Mouse (Mus musculus): ENCODE results near the gene Mrc1.
"Not testable (repeated sequence)": the region's sequence is repeated elsewhere in the genome, so short reads cannot be mapped to it uniquely, and the experiment has no call there.

Gene Mrc1

DNA sequence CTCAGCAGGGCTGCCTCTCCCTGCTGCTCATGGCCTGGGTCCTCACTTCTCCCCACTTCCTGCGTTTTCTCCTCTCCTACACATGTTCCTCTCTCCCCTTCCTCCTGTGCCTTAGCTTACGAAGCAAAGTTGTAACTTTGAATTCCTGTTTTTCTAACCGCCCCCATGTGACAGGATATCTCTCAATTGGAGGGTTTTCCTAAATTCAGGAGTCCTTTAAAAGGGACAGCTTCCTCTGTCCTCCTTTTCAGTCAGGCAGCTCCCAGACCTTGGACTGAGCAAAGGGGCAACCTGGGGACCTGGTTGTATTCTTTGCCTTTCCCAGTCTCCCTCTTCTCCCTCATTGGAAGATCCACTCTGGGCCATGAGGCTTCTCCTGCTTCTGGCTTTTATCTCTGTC lies at the start of gene Mrc1:
Gene Mrc1, plus strand, starts transcription at position 244 of the 400 bp plus-strand sequence.
- DNase-seq (ENCODE audit: low read depth, low spot score), result no peak

DNA sequence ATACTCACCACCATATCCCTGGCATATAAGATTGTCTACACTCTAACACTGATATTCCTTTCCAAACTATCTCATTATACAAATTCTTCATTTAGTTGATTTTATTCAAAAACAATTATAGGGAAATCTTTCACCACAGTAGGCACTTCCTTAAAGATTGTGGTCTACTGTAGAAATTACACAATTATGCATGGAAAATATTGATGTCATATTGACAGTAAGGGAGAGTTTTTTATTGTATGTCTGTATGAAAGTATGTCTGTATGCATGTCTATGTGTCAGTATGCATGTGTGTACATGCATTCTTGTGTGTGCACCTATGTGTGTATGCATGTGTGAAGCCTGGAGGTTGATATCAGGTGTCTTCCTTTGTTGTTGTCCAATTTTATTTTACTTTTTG lies 44.8 kb upstream of the Mrc1 start:
- no peak for DNase-seq (ENCODE audit: low read depth, low spot score)

DNA sequence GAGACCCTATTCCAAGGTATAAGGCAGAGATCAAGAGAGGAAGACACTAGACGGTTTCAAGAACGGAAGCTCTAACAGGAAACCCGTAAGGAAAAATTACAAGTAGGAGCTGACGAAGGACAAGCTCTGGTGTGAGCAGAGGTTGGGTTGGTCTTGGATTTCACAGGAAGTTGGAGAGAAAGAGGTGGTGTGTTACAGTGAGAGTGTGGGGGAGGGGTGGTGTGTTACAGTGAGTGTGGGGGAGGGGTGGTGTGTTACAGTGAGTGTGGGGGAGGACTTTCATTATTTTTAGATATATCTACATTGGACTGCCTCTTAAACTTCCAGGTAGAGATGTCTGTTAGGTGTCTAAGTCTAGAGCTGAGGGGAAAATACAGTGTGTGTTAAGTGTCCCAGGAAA lies 38.5 kb upstream of the Mrc1 start:
- DNase-seq (ENCODE audit: low read depth, low spot score), result no peak

DNA sequence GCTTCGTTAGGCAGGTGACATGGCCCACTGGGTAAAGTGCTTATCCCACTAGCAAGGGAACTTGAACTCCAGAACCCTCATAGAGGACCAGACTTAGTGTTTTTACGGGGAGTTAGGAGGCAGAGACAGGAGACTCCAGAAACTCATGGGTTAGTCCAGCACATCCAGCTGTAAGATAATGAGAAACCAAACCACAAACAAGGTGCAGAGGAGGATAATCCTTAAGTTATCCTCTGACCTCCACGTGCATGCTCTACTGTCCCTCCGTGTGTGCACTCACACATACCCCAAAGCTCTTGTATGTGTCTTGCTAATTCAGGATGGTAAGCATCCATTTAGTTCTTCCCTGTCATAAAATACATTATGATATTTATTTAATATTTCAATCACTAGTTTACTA lies 37.6 kb upstream of the Mrc1 start:
- DNase-seq (ENCODE audit: low read depth, low spot score), result no peak

DNA sequence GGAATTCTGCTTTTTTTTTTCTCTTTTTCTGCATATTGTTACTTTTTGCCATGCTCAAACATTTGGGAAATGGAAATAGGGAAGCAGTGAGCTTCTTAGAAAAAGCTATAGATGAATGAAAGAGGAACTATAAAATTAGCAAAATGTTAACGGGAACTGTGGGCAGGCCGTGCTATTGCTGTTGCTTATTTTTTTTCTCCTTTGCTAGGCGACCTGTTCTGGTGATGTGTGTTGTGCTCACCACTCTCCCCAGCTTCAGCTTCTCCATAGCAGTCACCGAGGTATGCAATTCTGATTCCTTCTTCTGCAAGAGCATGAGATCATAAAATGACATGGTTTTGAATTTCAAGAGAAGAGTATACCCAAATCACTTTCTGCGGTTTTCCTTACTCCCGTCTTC lies 37.1 kb upstream of the Mrc1 start:
- no peak for DNase-seq (ENCODE audit: low read depth, low spot score)

DNA sequence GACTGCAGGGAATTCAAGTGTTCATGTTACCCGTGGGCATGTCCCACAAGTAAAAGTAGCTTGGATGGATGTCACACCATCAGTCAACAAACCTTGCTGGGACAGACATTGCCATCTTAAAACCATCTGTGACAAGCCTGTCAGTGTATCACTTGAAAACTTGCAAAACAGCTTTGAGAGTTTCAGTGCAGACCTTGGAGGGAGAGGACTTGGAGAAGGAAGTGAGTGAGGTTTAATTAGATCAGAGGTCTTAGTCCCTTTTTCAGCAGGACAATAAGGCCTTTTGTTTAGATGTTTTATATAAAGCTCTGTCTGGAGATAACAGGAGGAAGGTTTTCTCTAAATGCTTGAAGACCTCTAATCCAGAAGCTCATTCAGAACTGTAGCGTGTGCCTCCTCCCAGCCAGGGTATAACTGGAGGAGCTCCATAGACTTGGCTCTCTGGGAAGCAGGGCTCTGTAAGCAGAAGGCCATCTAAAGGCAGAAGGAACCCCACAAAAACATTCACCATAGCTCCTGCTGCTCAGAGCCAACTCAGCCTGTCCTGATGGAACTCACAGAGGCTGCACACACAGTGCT lies 30.8 kb upstream of the Mrc1 start:
- not testable (repeated sequence) for DNase-seq (ENCODE audit: low read depth, low spot score)

DNA sequence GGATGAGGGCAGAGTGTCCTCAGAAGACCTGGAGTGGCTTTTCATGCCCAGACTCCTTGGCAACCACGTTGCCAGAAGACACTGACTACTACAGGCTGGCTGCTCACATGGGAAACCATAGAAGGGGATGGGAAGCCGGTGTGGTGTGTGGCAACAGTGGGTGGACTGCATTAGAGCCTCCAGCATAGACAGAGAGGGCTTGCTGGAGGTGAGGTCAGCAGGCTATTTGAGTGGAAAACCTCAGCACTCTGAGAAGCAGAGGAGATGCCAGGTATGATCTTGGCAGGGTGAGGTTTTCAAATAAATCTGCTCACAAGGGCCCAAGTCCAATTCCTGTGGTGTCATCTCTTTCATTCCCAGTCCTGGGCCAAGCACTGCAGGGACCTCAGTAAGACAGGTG lies 29.6 kb upstream of the Mrc1 start:
- DNase-seq (ENCODE audit: low read depth, low spot score), result no peak

DNA sequence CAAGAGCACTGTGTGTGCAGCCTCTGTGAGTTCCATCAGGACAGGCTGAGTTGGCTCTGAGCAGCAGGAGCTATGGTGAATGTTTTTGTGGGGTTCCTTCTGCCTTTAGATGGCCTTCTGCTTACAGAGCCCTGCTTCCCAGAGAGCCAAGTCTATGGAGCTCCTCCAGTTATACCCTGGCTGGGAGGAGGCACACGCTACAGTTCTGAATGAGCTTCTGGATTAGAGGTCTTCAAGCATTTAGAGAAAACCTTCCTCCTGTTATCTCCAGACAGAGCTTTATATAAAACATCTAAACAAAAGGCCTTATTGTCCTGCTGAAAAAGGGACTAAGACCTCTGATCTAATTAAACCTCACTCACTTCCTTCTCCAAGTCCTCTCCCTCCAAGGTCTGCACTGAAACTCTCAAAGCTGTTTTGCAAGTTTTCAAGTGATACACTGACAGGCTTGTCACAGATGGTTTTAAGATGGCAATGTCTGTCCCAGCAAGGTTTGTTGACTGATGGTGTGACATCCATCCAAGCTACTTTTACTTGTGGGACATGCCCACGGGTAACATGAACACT lies 28.2 kb upstream of the Mrc1 start:
- DNase-seq (ENCODE audit: low read depth, low spot score), result not testable (repeated sequence)

DNA sequence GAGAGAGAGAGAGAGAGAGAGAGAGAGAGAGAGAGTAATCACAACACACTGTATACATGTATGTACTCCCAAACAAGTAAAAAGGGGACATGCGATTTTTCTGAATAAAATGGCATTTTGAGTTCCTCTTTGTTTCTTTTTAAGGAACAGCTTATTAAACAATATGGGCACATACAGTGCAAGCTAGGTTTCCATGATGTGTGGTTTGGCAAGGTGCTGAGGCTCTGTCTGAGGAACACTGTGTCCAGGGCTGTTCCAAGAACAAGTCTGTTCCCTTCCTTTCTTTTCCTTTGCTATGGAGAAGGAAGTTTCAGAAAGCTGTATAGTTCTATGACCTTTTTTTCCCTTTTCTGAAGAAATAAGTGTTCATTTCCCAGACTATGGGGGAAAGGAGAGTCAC lies 24.9 kb upstream of the Mrc1 start:
- DNase-seq (ENCODE audit: low read depth, low spot score), result no peak

DNA sequence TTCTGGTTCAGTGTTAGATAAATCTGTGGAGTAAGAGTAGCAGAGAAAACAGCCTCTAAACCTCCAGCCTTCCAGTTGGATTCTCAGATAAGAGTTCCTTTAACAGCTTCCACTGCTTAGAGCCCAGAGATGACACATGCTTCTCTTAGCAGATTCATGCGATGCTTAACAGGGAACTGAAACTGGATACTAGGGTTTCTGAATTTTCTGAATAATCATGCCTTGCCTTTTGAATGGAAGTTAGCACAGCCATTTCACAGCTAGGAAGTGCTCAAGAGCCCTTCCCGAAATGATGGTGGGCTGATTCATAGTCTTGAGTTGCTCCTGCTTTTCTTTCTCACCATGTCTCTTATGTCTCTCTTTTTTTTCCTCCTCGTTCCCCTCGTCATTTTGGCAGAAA lies 22.4 kb upstream of the Mrc1 start:
- DNase-seq (ENCODE audit: low read depth, low spot score), result no peak

DNA sequence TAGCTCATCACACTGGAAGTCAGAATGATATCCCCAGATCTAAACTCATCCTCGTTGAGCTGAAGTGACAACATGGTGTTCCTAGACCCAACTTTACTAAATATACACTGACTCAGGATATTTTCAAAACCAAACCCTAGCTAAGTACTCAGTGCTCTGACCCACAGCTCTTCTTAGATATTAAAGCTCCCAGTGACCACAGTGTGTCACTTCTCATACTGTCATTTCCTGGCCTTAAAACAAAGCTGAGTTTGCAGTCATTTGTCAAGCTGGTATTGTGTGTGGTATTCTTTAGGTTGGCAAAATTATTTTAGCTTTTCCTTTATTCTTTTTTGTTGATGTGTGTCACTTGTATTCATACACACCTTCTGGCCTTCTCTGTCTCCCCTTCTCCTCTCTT lies 18.5 kb upstream of the Mrc1 start:
- DNase-seq (ENCODE audit: low read depth, low spot score), result no peak

DNA sequence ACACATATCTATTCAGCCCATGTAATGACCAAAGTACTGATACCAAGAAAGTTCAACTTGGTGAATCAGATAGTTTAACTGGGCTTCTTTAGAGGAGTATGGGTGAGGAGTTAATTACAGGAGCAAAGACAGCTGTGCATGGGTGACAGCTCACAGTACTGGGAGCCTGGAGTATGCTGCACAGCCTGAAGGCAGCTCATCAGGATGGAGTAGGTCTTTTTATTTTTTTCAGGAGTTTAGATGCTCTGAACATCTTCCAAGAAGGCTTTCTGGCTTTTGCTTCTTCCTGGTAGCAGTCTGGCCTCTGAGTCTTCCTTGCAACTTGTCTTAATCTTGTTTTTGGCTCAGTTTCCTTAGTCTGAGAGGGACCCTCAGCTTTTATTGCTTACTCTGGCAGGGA lies 17.6 kb upstream of the Mrc1 start:
- no peak for DNase-seq (ENCODE audit: low read depth, low spot score)

DNA sequence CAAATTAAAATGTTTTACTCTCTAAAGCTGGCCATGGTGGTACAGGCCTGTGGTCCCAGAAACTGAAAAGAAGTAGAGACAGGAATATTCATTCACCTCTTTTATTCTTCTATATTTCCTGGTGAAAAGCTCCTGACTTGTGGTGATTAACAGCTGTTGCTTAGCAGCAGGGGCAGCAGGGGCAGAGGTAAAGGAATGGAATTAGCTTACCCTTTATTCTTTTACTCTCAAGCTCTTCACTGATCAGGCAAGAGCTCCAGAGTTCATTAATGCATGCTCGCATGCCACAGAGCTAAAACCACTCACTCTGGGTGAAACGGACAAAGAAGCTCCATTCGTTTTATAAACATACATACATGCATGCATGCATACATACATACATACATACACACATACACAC lies 14.4 kb upstream of the Mrc1 start:
- DNase-seq (ENCODE audit: low read depth, low spot score), result no peak

DNA sequence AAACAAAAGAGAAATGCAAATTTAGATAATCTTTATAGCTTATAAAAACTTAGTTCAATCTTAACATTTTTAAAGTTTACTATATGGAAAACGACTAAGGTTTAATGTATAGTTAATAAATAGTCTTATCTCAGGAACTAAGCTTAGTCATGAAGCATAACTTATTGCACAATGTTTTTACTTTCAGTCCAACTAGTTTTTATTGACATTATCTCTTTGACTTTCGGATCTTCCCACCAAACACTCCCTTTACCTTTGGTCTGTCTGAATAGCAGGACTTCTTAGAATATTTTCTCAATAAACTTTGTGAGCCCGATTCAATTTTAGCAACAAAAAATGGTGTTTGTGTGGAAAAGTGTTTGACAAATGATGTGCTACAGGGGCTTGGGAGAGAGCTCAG lies 12.5 kb upstream of the Mrc1 start:
- DNase-seq (ENCODE audit: low read depth, low spot score), result no peak

DNA sequence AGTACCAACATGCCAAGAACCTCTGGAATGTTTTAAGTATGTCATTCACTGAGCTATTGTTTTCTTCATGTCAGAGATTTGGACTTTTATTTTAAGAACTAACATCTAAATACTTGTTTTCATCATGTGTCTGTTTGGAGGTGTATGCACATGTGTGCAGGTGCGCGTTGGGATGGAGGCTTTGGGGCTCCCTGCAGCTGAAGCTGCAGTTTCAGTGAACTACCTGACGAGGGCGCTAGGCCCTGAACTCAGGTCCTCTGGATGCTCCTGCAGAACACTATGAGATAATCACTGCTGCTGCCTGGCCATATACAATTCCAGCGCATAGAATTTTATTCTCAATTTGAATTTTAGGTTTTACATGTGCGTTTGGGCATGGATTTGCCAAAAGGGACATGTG lies 11.1 kb upstream of the Mrc1 start:
- DNase-seq (ENCODE audit: low read depth, low spot score), result no peak

DNA sequence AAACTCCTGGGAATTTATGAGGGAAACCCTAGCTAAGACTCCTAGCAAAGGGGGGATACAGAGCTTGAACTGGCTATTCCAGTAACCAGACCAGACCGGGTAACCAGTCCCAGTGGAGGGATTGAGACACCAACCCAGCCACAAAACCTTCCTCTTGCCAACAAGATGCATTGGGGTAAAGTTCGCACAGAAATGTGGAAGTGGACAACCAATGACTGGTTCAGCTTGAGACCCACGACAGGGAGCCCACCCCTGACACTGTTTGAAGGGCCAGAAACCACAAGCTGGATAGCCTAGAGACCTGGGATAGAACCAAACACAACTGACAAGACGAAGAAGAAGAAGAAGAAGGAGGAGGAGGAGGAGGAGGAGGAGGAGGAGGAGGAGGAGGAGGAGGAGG lies 4.8 kb upstream of the Mrc1 start:
- DNase-seq (ENCODE audit: low read depth, low spot score), result no peak

DNA sequence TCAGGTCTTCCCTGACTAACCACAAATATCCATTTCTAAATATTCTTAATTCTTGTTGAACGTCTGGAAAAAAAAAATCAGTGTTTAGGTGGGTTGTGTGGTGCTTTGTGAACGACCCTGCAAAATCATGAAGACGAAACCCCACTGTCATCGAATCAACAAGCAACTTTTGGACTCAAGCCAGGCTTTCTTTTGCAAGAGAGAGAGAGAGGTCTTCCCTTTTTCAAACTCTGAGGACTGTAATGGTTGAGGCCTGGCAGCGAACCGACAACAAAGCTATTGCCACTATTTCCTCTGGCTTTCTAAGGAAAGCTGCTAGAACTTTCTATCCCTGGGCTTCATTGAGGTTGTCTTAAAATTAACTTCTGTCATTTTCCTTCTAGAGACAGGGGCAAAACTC lies 697 bp upstream of the Mrc1 start:
- DNase-seq (ENCODE audit: low read depth, low spot score), result no peak

DNA sequence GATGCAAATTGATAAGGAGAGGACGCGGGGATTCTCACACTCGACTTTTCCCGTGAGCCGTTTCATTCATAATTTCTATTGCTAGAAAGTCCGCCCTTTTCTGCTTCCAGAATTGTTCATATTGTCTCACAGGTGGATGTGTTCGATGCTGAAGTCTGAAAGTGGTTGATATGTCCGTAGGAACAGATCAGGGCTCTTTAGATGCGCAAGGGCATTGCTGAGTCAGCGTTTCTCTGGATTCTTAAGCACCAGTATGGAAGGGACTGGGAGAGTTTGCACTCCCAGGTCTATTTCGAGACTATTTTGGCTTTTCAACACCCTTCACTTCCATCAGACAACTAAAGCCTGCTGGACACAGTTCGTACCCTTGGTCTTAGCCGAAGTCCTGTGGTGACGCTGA lies 787 bp downstream of the Mrc1 start:
- DNase-seq (ENCODE audit: low read depth, low spot score), result no peak

DNA sequence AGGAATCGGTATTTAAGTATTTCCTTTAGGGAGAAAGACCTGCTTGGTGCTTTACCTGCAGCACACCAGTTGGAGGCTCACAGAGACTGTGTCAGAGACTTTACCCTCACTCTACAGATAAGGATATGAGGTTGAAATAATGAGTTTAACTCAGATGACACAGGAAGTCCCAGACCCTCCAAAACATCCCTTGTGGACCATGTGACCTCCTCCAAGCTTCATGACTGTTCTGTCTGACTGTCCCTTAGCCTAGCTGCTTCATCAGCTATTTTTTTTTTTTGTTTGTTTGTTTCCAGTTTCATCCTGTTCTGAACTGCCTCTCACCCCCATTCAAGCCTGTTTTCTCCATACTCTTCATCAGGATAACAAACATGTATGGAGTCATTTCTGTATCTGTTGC lies 3.7 kb downstream of the Mrc1 start:
- no peak for DNase-seq (ENCODE audit: low read depth, low spot score)

DNA sequence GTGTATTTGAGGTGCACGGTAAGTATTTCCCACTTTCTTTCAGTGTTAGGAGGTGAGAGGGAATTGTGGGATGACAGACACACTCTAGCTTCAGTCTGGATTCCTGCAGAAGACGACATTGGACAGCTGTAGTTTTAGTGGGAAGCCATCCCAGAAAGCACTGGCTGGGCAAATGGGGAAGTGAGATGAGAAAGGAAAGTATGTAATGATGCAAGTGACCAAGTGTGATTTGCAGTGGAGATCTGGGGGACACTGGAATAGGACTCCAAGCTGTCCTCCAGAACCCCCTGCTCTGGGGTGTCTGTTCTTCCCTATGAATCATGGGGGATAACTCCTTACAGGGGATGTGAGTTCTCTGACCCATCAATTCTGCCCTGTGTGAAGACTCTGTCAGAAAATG lies 4.8 kb downstream of the Mrc1 start:
- no peak for DNase-seq (ENCODE audit: low read depth, low spot score)

DNA sequence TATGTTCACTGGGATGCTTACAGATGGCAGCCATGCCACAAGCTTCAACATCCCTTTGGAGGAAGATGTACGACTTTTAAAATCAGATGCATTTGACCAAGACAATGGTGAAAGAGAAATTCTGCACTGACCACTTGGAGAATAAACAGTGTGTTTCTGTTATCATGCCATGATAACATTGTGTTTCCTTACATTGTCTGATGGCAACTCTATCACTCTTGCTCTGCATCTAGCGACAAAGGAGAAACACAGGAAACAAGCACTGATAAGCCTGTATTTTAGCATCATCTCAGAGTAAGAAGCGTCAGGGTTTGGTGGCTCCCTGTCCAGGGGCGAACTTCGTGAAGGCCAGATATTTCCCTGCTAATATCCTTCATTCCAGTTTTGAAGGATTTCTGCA lies 6.1 kb downstream of the Mrc1 start:
- DNase-seq (ENCODE audit: low read depth, low spot score), result no peak

DNA sequence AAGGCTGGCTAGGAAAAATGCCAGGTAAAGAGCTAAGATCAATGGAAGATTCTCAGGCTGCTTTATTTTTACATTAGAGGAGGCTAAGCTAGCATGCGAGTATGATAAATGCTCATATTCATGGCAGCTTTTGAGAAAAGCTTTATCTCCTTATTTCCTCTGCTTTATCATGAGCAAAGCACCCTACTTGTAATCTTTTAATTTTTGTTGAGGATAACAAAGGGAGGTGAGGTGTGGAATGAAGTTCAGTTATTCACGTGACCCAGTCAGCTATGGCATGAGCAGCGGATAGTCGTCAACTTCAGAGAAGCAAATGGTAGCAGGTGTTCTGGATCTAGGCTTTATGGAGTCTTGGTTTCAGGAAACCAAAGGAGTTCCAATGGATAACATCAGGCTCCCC lies 7.7 kb downstream of the Mrc1 start:
- no peak for DNase-seq (ENCODE audit: low read depth, low spot score)

DNA sequence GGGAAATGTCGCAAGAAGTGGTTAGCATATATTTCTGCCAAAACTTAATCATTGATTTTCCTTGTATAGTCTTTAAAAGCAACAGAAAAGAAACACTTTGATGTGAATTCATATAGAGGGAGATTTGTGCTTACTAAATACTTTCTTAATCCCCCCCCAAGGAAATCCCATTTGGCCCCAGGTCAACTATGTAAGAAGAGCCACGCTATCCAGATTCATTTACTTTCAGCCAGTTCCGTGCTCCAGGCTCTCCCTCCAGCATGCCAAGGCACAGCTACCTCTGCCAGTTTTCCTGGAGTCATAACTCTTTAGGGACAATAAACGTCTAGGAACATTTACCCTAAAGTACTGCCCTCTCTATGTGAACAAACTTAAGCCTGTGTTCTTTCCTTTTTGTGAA lies 8.5 kb downstream of the Mrc1 start:
- no peak for DNase-seq (ENCODE audit: low read depth, low spot score)

DNA sequence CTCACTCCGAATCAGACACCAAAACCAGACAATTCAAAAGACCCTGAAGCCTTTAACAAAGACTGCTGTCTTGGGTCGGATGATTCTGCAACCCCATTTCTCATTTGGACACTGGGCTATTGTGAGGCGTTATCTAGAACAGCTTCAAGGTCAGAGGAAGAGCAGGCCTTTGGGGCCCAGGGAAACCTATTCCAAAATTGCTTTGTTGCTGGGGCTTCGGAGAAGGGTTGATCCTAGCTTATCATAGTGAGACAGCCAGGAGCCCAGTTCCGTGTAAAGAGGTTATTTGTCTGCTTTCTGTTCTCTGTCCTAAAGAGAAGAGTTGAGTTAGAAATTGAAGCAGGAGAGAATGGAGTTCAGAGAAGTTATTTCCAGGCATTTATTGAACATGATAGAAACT lies 10.0 kb downstream of the Mrc1 start:
- no peak for DNase-seq (ENCODE audit: low read depth, low spot score)
